Comparison of ENCODE assay signal across 14 mouse cellular contexts in the genomic region with DNA sequence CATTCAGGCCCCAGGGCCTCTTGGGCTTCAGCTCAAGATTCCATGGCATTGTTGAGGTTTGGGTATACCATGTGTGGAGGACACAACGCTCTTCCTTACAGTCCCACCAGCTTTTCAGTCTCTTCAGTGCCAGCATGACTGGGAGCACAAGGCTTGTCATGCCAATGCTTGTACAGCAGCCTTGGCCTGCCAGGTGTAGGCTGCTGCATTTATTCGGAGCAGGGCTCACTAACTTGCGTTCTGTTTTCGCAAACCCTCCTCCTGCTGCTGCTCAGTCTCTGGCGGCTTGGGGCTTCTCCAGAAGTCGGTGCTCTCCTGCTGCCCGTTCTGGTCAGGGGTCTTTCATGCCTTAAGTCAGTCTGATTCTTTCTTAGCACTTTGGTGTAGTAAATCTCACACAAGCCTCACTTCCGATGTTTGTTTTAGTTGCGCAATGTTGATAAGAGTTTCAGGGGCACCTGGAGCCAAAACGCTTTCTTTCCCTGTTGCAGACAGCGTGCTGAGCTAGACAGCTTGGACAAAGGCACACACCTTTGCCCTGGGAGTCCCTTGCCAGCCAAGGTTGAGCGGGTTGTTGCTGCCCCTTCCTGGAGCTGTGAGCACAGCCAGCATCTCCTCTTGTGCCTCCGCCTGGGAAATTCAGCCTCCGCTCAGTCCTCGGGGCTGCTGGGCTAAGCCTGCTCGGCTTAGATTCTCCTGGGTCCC. TPM values are rescaled to one million over a fixed set of nuclear protein-coding genes. Genes with fewer than 3 reads are reported as not detected.
DNase-seq lines count a peak whose midpoint lies in the region.
"Had no signal": no experiment of that assay in that cellular context is flagged by ENCODE, and none has a peak within 500 bp of the region (broad histone marks: within the 10 kb centered on the region; RNA-seq: fewer than 3 reads in every experiment).

No protein-coding gene starts in this region.

- intact Hi-C loops in heart, postnatal 36 days (cut with DNase I): no loop called here
- intact Hi-C loops in heart, postnatal 25 days (cut with DNase I): no loop called here

- WGBS in large intestine, adult 2 months: 19% methylated on average over 16 of the region's 16 CpGs

- DNase-seq in heart, adult 11 months: peak; percentile 84
- no peak for DNase-seq in heart, postnatal 36 days
- peak; percentile 47 to 59 for DNase-seq in cerebellum, adult 18-20 months
- peak; percentile 40 for DNase-seq in large intestine, adult 2 months (ENCODE audit: low read depth, low spot score)
- peak; percentile 44 for DNase-seq in lung, postnatal 10 days
- no peak for DNase-seq in layer of hippocampus, postnatal 14 days (ENCODE audit: low spot score in 2 of 2)
- DNase-seq in heart, postnatal 25 days (ENCODE audit: low spot score): no peak
- no peak for DNase-seq in embryo, embryonic 11 days

RNA-seq across cellular contexts. Expression of a gene that starts 17.4 kb away (rescaled TPM):
- 10 to 100 TPM; 12.7 to 16.5 TPM for total RNA-seq in heart, postnatal 36 days (2021)
- 42.7 and 49.2 TPM in 2 replicates for polyA plus RNA-seq in large intestine, adult 2 months (2012; rRNA removed)
- 1 to 10 TPM; 1.9 to 2.1 TPM for total RNA-seq in layer of hippocampus, postnatal 14 days (2021)
- 10 to 100 TPM; 11.1 to 16.9 TPM for total RNA-seq in heart, postnatal 25 days (2021)
- total RNA-seq: hematopoietic stem cell, adult 5-6 weeks had no signal

RNA-seq across cellular contexts. Expression of a gene that starts 24.7 kb away (rescaled TPM):
- total RNA-seq in heart, postnatal 36 days (2021): 1 to 10 TPM; 5.5 to 7.4 TPM
- polyA plus RNA-seq in large intestine, adult 2 months (2012; rRNA removed): 0.02 and 0.03 TPM in 2 replicates
- not detected for total RNA-seq in layer of hippocampus, postnatal 14 days (2021)
- total RNA-seq in heart, postnatal 25 days (2021): 1 to 10 TPM; 4.8 to 6.9 TPM
- total RNA-seq: hematopoietic stem cell, adult 5-6 weeks; left cerebral cortex, postnatal 36 days; MEL had no signal
- polyA plus RNA-seq: activated CD4-positive, CD25-positive, alpha-beta regulatory T cell, adult 4 months; midbrain, embryonic 11.5 days; neural tube, embryonic 12.5 days had no signal

RNA-seq across cellular contexts. Expression of a gene that starts 36.2 kb away (rescaled TPM):
- 1 to 10 TPM; 7.6 to 9.6 TPM for total RNA-seq in heart, postnatal 36 days (2021)
- polyA plus RNA-seq in large intestine, adult 2 months (2012; rRNA removed): 8.1 and 9.1 TPM in 2 replicates
- 10 to 100 TPM; 18.2 to 20.3 TPM for total RNA-seq in layer of hippocampus, postnatal 14 days (2021)
- 1 to 10 TPM; 8.1 to 8.7 TPM for total RNA-seq in heart, postnatal 25 days (2021)

Comparison
In these comparisons a context has a peak if more than half of its experiments do, and no peak if none do; other contexts are left out.
1. DNase-seq: peak in heart, adult 11 months (single experiment), cerebellum, adult 18-20 months (2 of 2), large intestine, adult 2 months (single experiment) and lung, postnatal 10 days (single experiment); none in heart, postnatal 36 days (0 of 2), layer of hippocampus, postnatal 14 days (0 of 2), heart, postnatal 25 days (single experiment) and embryo, embryonic 11 days (single experiment).
2. RNA of a gene that starts 24.7 kb away (total RNA-seq): 5.5 to 7.4 TPM in heart, postnatal 36 days and 4.8 to 6.9 TPM in heart, postnatal 25 days; not detected in layer of hippocampus, postnatal 14 days; every median in the first group is over 4 times any median in the second.